Mouse (Mus musculus): ENCODE results near the gene Ascl1.
A peak's percentile ranks its signal among the peaks of the same experiment; 100 is the strongest.

The Ascl1 gene

DNA sequence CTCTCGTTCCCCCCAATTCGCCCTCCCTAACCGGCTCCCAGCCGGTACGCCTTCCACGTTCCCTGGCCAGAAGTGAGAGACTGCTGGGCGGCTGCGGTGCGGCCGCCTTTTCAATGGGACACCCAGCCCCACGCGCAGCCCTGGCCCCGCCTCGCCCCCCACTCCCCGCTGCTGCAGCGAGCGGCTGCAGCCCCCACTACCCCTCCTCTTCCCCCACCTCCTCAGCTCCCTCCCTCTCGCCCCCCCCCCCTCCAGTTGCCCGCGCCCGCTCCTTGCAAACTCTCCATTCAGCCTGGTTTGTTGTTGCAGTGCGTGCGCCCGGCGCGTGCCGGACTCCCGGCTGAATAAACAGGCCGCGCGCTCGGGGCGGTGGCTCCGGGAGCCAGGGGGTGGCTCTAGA is at the start of gene Ascl1:
Gene Ascl1, minus strand, starts transcription at position 85 of the 400 bp plus-strand sequence.
- peak; percentile 60 to 77 for DNase-seq (ENCODE audit: low spot score in 2 of 2)

GRCm38 (mm10) chr10:87534172-87534571 is 40.7 kb upstream of the Ascl1 start:
- DNase-seq (ENCODE audit: low spot score in 2 of 2) = no peak

GRCm38 (mm10) chr10:87521646-87522045 is 28.2 kb upstream of the Ascl1 start, which contains the start of gene Pah:
TSS of gene Pah (plus strand) at chr10:87521795.
- DNase-seq (ENCODE audit: low spot score in 2 of 2) = no peak

- no peak for DNase-seq (ENCODE audit: low spot score in 2 of 2)
These were observed 27.1 kb upstream of the Ascl1 start for GRCm38 (mm10) chr10:87520401-87521116.

GRCm38 (mm10) chr10:87518585-87518984 is 25.1 kb upstream of the Ascl1 start:
- no peak for DNase-seq (ENCODE audit: low spot score in 2 of 2)

DNA sequence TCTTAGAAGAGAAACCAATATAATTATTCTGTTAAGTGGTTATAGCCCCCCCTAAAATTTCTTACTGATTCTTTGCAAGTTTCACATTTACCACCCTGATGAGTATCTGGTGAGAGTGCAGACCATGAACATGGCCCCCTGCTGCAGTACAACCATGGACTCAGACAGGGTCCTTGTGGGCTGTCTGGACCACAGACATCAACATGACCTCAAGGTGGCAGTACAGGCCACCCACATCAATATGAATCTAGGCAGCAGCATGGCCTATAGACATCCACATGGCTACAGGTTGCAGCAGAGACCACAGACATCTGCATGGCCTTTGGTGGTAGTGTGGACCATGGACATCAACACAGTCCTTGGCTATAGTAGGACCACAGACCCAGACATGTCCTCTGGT is 19.6 kb upstream of the Ascl1 start:
- no peak for DNase-seq (ENCODE audit: low spot score in 2 of 2)

GRCm38 (mm10) chr10:87508581-87508980 is 15.1 kb upstream of the Ascl1 start:
- DNase-seq (ENCODE audit: low spot score in 2 of 2) = peak in 1 of 2 experiments; percentile 40

- DNase-seq (ENCODE audit: low spot score in 2 of 2) = peak; percentile 72 to 82
These were observed 10.5 kb upstream of the Ascl1 start for GRCm38 (mm10) chr10:87503946-87504345.

DNA sequence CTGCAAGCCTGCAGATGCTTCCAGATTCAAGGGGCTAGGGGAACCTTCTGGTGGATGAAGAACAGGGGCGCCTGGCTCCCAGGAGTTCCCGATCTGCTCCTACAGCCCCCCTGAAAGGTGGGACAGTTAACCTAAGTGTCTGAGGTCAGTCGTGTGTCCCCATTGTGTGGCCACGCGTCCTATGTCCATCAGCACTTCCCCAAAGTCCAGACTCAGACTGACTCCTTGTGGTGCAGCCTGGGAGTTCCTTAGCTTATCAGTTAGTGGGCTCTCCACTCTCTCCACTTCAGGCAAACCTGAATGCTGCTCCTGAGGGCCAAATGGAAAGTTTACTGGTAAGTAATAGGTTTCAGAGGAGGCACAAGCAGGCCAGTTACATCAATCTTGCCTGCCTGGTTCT is 8.8 kb upstream of the Ascl1 start:
- peak; percentile 41 to 44 for DNase-seq (ENCODE audit: low spot score in 2 of 2)

GRCm38 (mm10) chr10:87501659-87502042 is 8.2 kb upstream of the Ascl1 start:
- no peak for DNase-seq (ENCODE audit: low spot score in 2 of 2)

GRCm38 (mm10) chr10:87500926-87501658 is 7.6 kb upstream of the Ascl1 start:
- DNase-seq (ENCODE audit: low spot score in 2 of 2) = no peak

DNA sequence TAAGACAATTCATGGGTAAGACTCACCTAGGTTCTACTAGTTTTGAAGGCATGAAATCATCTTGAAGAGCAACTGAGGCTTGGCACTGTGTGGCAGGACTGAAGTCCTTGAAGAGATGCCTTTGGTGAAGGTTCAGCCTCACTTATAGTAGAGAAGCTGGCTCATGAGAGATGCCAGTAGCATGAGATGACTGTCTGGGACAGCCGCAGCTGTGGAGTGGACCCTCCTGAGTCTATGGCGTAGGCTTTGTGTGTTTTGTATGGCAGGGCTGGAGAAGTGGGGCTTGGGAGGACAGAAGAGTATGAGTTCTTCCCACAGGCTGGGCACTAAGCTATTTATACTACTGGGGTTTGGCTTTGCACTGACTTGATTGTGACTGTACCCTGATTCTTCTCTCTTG is 3.6 kb upstream of the Ascl1 start:
- DNase-seq (ENCODE audit: low spot score in 2 of 2) = no peak

GRCm38 (mm10) chr10:87494596-87494995 is 1.1 kb upstream of the Ascl1 start:
- DNase-seq (ENCODE audit: low spot score in 2 of 2) = peak; percentile 71 to 78

DNA sequence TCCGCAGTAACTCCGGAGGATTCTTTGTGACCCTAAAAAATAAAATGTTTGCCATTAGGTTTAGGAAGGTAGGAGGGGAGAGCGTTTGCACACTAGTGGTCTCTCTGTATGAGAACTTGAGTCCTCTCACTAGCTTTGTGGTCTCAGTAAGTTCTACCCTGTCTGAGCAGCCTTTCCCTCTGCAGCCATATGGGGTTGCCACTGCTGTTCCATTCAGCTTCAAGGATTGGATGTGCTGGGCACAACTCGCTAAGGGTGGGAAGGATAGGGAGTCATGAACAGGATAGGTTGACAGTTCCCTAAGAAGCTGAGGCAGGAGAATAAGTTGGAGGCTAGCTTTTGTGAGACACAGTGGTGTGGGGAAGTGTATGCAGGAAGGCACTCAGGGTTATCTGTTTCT is 716 bp upstream of the Ascl1 start:
- DNase-seq (ENCODE audit: low spot score in 2 of 2) = no peak

DNA sequence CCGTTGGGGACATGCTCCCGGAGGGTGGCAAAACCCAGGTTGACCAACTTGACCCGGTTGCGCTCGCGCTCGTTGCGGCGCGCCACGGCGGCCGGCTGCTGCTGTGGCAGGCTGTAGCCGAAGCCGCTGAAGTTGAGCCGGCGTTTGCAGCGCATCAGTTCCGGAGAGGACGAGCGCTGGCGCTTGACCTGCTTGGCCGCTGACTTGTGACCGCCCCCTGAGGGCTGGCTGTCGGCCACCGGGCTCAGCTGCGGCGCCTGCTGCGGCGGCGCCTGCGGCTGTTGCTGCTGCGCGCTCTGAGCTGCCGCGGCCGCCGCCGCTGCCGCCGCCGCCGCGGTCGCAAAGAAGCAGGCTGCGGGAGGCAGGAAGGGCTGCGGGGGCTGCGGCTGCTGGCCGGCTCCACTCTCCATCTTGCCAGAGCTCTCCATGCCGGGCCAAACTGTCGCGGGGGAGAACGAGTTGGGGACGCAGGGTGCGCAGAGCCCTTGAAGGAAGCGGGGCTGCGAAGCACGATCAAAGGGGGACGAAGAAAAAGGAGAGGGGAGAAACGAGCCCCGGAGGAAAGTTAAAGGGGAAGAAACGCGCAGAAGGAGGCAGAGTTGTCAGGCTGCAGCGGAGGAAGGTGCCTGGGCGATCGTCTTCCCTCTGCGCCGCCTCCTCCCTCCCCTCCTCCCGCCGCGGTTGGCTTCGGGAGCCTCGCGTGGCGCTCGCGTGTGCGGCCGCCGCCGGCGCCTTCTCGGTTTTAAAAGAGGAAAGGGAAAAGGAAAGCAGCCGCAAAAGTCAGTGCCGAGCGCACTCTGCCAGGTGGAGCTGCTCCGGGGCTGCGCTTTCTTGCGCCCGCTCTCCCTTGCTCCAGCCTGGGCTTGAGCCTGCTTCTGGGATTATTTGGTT is 554 bp downstream of the Ascl1 start:
- peak; percentile 76 to 81 for DNase-seq (ENCODE audit: low spot score in 2 of 2)

DNA sequence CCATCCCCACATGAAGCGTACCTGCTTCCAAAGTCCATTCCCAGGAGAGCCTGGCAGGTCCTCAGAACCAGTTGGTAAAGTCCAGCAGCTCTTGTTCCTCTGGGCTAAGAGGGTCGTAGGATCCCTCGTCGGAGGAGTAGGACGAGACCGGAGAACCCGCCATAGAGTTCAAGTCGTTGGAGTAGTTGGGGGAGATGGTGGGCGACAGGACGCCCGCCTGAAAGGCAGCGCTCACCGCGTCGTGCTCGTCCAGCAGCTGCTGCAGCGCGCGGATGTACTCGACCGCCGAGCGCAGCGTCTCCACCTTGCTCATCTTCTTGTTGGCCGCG is 1.2 kb downstream of the Ascl1 start:
- DNase-seq (ENCODE audit: low spot score in 2 of 2) = no peak

DNA sequence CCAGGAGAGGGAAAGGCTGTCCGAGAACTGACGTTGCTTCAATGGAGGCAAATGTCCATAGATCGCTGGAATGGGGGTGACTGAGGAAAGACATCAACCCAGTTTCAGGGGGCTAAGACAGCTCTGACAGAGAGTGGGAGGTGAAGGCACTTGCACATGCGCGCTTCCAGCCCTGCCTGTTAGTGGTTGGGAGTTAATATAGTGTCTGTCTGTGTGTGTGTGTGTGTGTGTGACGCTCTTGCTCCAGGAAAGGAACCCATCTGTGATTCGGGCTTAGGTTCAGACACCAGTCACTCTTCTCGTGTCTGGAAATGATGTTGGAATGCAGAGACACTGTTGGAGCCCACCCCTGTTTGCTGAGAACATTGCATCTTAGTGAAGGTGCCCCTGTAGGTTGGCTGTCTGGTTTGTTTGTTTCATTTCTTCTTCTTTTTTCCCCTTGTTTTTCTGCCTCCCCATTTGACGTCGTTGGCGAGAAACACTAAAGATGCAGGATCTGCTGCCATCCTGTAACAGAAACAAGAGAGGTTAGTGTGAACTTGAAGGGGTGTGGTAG is 1.9 kb downstream of the Ascl1 start:
- peak; percentile 37 to 55 for DNase-seq (ENCODE audit: low spot score in 2 of 2)

DNA sequence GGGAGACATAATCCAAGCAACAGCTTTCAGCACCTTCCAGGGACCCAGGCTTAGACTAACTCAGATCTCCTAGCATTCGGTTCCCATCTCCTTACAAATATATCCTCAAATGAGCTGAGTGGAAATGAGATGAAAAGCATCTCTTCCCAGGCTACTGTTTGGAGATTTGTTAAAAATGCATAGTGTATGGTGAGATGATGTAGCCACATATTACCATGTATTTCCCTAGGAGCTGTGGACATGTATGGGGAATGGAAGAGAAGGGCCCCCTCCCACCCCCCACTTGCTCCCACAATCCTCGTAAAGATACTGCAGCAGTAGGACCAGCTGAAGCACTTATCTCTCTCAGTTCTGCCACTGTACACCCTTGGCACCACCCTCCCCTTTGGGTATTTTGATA is 3.1 kb downstream of the Ascl1 start:
- DNase-seq (ENCODE audit: low spot score in 2 of 2) = no peak

GRCm38 (mm10) chr10:87489246-87490009 is 4.0 kb downstream of the Ascl1 start:
- peak; percentile 82 to 87 for DNase-seq (ENCODE audit: low spot score in 2 of 2)

- DNase-seq (ENCODE audit: low spot score in 2 of 2) = peak; percentile 74 to 85
These were observed 4.9 kb downstream of the Ascl1 start for GRCm38 (mm10) chr10:87488429-87489145.
